Mouse (Mus musculus): ENCODE results near the gene Bcorl1.

Gene Bcorl1

GRCm38 (mm10) chrX:48449646-48450045 is 108.5 kb downstream of the Bcorl1 start:
- no peak for DNase-seq

DNA sequence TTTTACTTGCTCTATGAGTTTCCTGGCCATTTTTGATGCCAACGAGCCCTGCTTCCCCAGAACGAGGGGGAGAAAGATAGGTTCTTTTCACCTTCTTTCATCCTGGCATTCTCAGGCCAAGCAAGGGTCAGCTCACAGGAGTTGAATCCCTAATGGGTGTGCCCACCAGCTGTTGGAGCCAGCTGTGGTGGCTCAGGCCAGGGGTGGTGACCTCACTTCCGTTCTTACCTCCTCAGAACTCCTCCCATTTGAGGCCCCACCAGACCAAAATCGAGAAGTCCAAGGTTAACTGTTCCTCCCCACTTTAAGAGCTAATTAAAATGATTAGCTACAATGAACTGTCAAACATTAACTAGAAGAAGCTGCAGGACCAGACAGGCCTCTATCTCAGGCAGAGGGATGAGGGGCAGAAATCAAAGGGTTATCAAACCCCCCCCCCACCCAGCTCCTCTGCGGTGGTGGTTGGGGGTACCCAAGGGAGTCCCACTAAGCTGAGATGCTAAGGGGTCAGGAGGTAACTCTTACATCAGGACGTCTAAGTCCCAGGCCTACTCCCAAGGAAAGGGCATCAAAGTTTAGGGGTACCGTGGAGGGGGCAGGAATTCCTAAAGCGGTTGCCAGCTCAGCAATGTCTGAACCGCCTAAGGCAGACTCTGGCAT is 111.2 kb downstream of the Bcorl1 start:
- DNase-seq = peak in 1 of 2 experiments; percentile 24

DNA sequence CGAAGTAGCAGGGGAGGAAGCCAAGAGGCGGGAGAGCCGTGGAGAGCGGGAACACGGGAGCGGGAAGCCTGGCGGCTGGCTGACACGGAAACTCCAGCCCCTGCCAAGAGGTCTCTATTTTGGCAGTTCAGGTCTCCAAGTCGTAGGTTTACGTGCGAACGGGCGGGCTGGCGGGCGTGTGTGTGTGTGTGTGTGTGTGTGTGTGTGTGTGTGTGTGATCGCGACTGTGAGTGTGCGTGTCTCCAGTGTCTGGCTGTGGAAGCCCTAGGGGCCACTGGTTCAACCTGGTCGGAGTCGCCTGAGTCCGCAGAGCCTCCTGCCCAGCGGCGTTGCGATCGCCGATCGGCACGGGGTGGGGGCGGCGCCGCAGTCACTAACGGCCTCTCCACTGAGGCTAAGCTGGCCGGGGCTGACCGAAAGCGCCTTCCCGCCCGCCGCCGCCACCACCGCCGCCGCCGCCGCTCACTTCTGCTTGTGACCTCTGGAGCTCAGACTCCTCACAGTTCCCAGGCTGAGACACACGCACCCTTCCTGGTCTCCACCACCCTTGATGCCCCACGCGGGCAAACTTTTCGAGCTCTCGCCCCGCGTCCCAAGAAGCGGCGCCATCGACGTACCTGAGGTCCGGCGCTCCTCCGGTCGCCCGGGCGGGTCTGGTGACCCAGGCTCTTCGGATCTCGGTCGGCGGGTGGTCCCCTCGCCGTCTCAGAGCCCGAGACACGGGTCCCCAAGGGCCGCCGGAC is 111.9 kb downstream of the Bcorl1 start:
- no peak for DNase-seq

- peak; percentile 70 to 79 for DNase-seq
Observed at GRCm38 (mm10) chrX:48453736-48454494, 112.8 kb downstream of the Bcorl1 start.

DNA sequence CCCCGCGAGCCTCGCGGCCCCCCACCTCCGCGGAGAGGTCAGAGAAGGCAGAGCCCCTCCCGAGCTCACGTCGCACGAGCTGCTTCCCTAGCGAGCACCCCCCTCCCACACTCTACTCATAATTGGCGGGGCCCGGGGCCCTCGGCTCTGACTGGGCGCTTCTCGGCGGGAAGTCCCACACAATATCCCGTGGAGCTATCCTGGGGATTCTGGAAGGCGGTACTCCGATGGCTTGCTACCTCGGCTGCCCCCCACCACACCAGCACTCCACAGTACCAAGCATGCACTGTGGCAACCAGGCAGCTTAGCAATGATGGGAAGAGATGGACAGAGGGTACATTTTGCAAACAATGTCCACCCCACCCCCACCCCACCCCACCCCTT is 113.3 kb downstream of the Bcorl1 start:
- DNase-seq = no peak

GRCm38 (mm10) chrX:48455018-48455417 is 113.9 kb downstream of the Bcorl1 start:
- DNase-seq = no peak

- DNase-seq = no peak
Observed at GRCm38 (mm10) chrX:48456956-48457355, 115.8 kb downstream of the Bcorl1 start.

Measured in thymus, adult 18-20 months (tissue).